Mouse (Mus musculus) small intestine, adult 2 months (tissue): ENCODE data around the gene Dhx15.

ENCODE experiments used
- CTCF ChIP-seq: fragments of 200-500 bp; IDR thresholded peaks from 2 replicates; pipeline ENCODE4 v1.5.1; 2012; ENCODE audit warnings: low read depth, mild to moderate bottlenecking, control low read depth, inconsistent platforms, low read length, moderate library complexity, mixed read lengths; ENCODE audit not compliant: insufficient replicate concordance, insufficient read length; ENCODE audit errors: extremely low read depth
- POLR2A ChIP-seq: fragments of 200-500 bp; IDR thresholded peaks from 2 replicates; pipeline ENCODE4 v1.6.1; 2012; ENCODE audit warnings: low read depth, mild to moderate bottlenecking, control low read depth, inconsistent platforms, low read length, moderate library complexity

DNA sequence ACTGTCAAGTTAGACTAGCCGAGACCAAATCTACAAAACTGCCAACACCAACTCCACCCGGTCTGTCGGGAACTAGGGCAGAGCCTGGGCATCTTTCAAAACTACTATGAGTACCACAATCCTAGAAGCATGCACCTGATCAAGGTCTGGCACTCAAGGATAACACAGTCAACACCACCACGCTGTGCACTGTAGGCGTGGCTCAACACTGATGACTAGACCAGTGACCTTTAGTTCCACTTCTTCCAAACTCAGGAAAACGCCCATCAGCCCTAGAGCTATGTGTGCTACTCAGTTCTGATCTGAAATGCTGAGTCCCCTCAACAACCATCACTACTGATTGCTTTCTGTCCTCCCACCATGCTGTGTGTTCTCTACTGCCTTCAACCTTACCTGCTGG is 44.6 kb downstream of the Dhx15 start:
- TF ChIP-seq CTCF (no peak), POLR2A (no peak)
